Comparison of ENCODE assay signal across 8 mouse cellular contexts in the genomic region with DNA sequence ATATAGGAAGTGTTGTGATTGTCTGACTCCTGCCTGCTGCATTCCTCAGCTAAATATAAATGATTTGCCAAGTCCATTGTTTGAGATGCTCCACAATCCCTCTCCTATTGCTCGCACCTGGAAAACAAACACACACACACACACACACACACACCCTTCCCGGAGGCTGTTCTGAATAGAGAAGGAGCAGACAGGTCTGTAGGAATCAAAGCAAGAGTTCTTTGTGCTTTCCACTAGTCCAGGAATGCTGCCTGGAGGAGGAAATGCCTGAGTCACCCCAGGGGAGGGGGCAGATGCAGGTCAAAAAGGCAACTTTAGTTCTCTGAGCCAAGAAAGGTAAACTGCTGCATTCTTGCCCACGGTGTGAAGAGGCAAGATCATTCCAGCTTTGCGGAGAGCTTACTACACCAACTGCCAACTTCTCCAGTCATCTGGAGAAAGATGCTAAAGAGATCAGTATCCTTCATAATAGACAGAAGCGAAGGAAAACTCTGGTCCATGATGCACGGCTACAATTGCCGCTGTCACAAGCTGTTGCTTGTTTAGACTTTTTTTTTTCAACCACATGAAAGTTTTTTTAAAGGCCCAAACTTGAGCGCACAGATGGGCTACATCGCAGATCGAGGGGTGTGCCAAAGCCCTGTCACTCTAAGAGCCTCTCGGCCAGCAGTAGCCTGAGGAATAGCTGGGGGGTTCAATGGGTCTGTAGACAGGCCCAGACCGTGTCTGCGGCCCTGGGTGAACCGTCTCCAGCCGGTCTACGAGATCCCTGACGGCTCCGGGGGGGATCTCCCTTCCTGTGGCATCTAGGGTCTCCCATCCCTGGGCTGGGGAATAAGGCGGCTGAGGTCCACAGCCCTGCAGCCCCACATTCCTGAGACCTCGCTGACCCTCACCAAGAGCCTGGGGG. TPM values are rescaled to one million over a fixed set of nuclear protein-coding genes. Genes with fewer than 3 reads are reported as not detected.
DNase-seq lines count a peak whose midpoint lies in the region; ATAC-seq lines count a peak whose summit lies in the region.

No protein-coding gene starts in this region.

- peak; percentile 52 for DNase-seq in retina, embryonic 14.5 days (ENCODE audit: low spot score)
- DNase-seq in retina, postnatal 1 day, result no peak
- peak; percentile 42 for DNase-seq in embryo, embryonic 10 days (ENCODE audit: low spot score)
- DNase-seq in kidney, postnatal 10 days, result peak; percentile 89
- no peak for DNase-seq in cerebellum, adult 9-10 months

- 1% methylated on average over 20 of the region's 20 CpGs for WGBS in heart, embryonic 15.5 days
- 5% methylated on average over 20 of the region's 20 CpGs for WGBS in midbrain, embryonic 12.5 days

- ATAC-seq in heart, embryonic 15.5 days (replicated peaks; ENCODE audit: insufficient number of reproducible peaks, insufficient read depth, low FRiP score, low read depth), result peak; percentile 40
- ATAC-seq in midbrain, embryonic 12.5 days (ENCODE audit: low FRiP score, low read depth), result peak; percentile 64
- ATAC-seq in megakaryocyte-erythroid progenitor cell, adult 5-6 weeks (replicated peaks; ENCODE audit: low FRiP score, low TSS enrichment, poor library complexity, severe bottlenecking), result no peak

- peak overlapping the region; percentile 81 for H3K4me3 ChIP-seq in heart, embryonic 15.5 days
- H3K4me3 ChIP-seq in midbrain, embryonic 12.5 days, result peak overlapping the region; percentile 71

- H3K27me3 ChIP-seq in heart, embryonic 15.5 days, result no peaks in the 10 kb centered on the region
- peaks cover 19% of the 10 kb centered on the region for H3K27me3 ChIP-seq in midbrain, embryonic 12.5 days

- H3K27ac ChIP-seq in heart, embryonic 15.5 days, result peak overlapping the region; percentile 91
- 0 out of 2 replicates have a peak overlapping the region, but pooled peaks have one; percentile 20 for H3K27ac ChIP-seq in midbrain, embryonic 12.5 days (replicated peaks)

- H3K9me3 ChIP-seq in heart, embryonic 15.5 days (replicated peaks), result no peaks in the 10 kb centered on the region
- no peaks in the 10 kb centered on the region for H3K9me3 ChIP-seq in midbrain, embryonic 12.5 days

- peak overlapping the region; percentile 90 for H3K4me2 ChIP-seq in heart, embryonic 15.5 days
- H3K4me2 ChIP-seq in midbrain, embryonic 12.5 days (replicated peaks), result peak overlapping the region; percentile 84

- peak overlapping the region; percentile 85 for H3K9ac ChIP-seq in heart, embryonic 15.5 days
- peak overlapping the region; percentile 79 for H3K9ac ChIP-seq in midbrain, embryonic 12.5 days (replicated peaks)

- H3K4me1 ChIP-seq in heart, embryonic 15.5 days (replicated peaks), result peaks cover 27% of the 10 kb centered on the region
- H3K4me1 ChIP-seq in midbrain, embryonic 12.5 days, result peaks cover 11% of the 10 kb centered on the region; the same call in 1 of the 2 replicates

- H3K36me3 ChIP-seq in heart, embryonic 15.5 days, result no peaks in the 10 kb centered on the region
- no peaks in the 10 kb centered on the region for H3K36me3 ChIP-seq in midbrain, embryonic 12.5 days

RNA-seq across cellular contexts. Expression of gene Tspan9, which starts 0.8 kb away (rescaled TPM):
- 134 and 142 TPM in 2 replicates for polyA plus RNA-seq in heart, embryonic 15.5 days (2015; fragmentation: Nextera tagmentation; extraction: Ambion mirVana)
- 36.1 and 39.0 TPM in 2 replicates for polyA plus RNA-seq in midbrain, embryonic 12.5 days (2016; fragmentation: Nextera tagmentation; extraction: Ambion mirVana)
- 0.22 TPM in 1 of 2 replicates, not detected in the other for total RNA-seq in megakaryocyte-erythroid progenitor cell, adult 5-6 weeks (2014; fragmentation: Nextera tagmentation)
- 0.19 TPM in 1 of 2 replicates, not detected in the other for total RNA-seq in megakaryocyte-erythroid progenitor cell, adult 5-6 weeks (2017)

Comparison
In these comparisons a context has a peak if more than half of its experiments do, and no peak if none do; other contexts are left out.
1. DNase-seq: peak in retina, embryonic 14.5 days (single experiment), embryo, embryonic 10 days (single experiment) and kidney, postnatal 10 days (single experiment); none in retina, postnatal 1 day (single experiment) and cerebellum, adult 9-10 months (single experiment).